In the genomic region with DNA sequence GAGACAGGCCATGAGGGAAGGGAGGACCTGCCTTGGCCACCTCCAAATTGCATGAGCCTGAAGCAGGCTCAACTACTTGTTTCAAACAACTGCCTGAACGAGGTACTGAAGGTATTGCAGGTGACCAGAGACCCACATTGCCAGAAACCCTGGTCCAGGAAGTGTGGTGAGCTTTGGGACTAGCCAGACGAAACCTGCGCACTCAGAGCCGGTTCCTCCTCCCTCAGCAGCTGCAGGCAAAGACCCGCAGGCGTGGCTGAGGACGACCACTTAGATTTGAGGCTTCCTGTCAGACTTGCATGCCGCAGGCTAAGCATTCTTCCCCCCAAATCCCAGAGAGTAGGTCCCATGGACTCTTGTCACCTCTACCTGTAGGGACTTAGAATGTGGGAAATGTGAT, we compare ENCODE assay signal across 28 mouse cellular contexts. TPM values are rescaled to one million over a fixed set of nuclear protein-coding genes. Genes with fewer than 3 reads are reported as not detected.
DNase-seq lines count a peak whose midpoint lies in the region; ATAC-seq and TF ChIP-seq lines count a peak whose summit lies in the region.
"Had no signal": no experiment of that assay in that cellular context is flagged by ENCODE, and none has a peak within 500 bp of the region (broad histone marks: within the 10 kb centered on the region; RNA-seq: fewer than 3 reads in every experiment).

No protein-coding gene starts in this region.

- ATAC-seq in granulocyte monocyte progenitor cell, adult 5-6 weeks (replicated peaks; ENCODE audit: poor library complexity, severe bottlenecking) = peak; percentile 49; the same call in 1 of the 2 replicates
- no peak for ATAC-seq in liver, embryonic 11.5 days (replicated peaks; ENCODE audit: low FRiP score)
- ATAC-seq: forebrain, embryonic 14.5 days; hindbrain, embryonic 16.5 days; liver, postnatal 0 days had no signal

- no peak overlapping the region for H3K4me2 ChIP-seq in liver, embryonic 11.5 days
- H3K4me2 ChIP-seq: embryonic facial prominence, embryonic 13.5 days; stomach, embryonic 15.5 days had no signal

- H3K27me3 ChIP-seq in spleen, adult 2 months (ENCODE audit: control insufficient read depth, insufficient read depth, low read length) = no peaks in the 10 kb centered on the region
- peaks cover 21% of the 10 kb centered on the region for H3K27me3 ChIP-seq in liver, embryonic 11.5 days (replicated peaks; ENCODE audit: control insufficient read depth, insufficient read depth, low read length)
- H3K27me3 ChIP-seq: stomach, embryonic 15.5 days had no signal

- H3K4me1 ChIP-seq in spleen, adult 2 months (ENCODE audit: control insufficient read depth, insufficient read depth, insufficient read length) = peaks cover 15% of the 10 kb centered on the region
- peaks cover 12% of the 10 kb centered on the region; the same call in 1 of the 2 replicates for H3K4me1 ChIP-seq in liver, embryonic 11.5 days (replicated peaks; ENCODE audit: control insufficient read depth, insufficient read depth, low read length)

- H3K4me3 ChIP-seq in spleen, adult 2 months (ENCODE audit: extremely low read depth, insufficient read depth, insufficient read length) = no peak overlapping the region
- H3K4me3 ChIP-seq in liver, embryonic 11.5 days (ENCODE audit: low read depth, low read length) = no peak overlapping the region
- H3K4me3 ChIP-seq: embryonic facial prominence, embryonic 13.5 days; heart, adult 2 months; stomach, embryonic 15.5 days had no signal

- no peaks in the 10 kb centered on the region for H3K9me3 ChIP-seq in liver, embryonic 11.5 days (ENCODE audit: control insufficient read depth, low read length)
- H3K9me3 ChIP-seq: embryonic facial prominence, embryonic 13.5 days; stomach, embryonic 15.5 days had no signal

- H3K9ac ChIP-seq in liver, embryonic 11.5 days (ENCODE audit: low read depth, low read length) = no peak overlapping the region
- H3K9ac ChIP-seq: embryonic facial prominence, embryonic 13.5 days; liver, postnatal 0 days; stomach, embryonic 15.5 days had no signal

- peak overlapping the region; percentile 61 for H3K27ac ChIP-seq in spleen, adult 2 months (ENCODE audit: insufficient read depth, low read length)
- H3K27ac ChIP-seq in liver, embryonic 11.5 days (ENCODE audit: low read depth, low read length) = no peak overlapping the region
- H3K27ac ChIP-seq: embryonic facial prominence, embryonic 13.5 days; heart, adult 2 months; stomach, embryonic 15.5 days had no signal

- no peaks in the 10 kb centered on the region for H3K36me3 ChIP-seq in spleen, adult 2 months (ENCODE audit: control insufficient read depth, insufficient read depth, low read length)
- no peaks in the 10 kb centered on the region for H3K36me3 ChIP-seq in liver, embryonic 11.5 days (ENCODE audit: control insufficient read depth, insufficient read depth, low read length)
- H3K36me3 ChIP-seq: embryonic facial prominence, embryonic 13.5 days; stomach, embryonic 15.5 days had no signal

- peak; percentile 23 to 28 for DNase-seq in spleen, adult 2 months (ENCODE audit: low read depth in 1 of 2, low spot score in 2 of 2)
- DNase-seq in spleen, postnatal 14 days (ENCODE audit: low spot score in 2 of 2) = no peak
- peak; percentile 17 for DNase-seq in CD4-positive, CD25-positive, alpha-beta regulatory T cell, adult 2 months (ENCODE audit: low read depth, low spot score)
- DNase-seq in thymus, postnatal 36 days = peak; percentile 15 to 39
- no peak for DNase-seq in liver, embryonic 11.5 days (ENCODE audit: low spot score)
- no peak for DNase-seq in left cerebral cortex, adult 18-20 months (ENCODE audit: low spot score in 2 of 2)
- DNase-seq: gastrocnemius, postnatal 10 days; heart, adult 2 months; heart, postnatal 36 days; kidney, adult 11 months; kidney, postnatal 10 days; left cerebral cortex, postnatal 4 days; liver; liver, postnatal 0 days; lung, postnatal 10 days; retina, postnatal 1 day had no signal

- 17% methylated on average over 8 of the region's 8 CpGs for WGBS in spleen, adult 2 months
- 28% methylated on average over 8 of the region's 8 CpGs for WGBS in liver, embryonic 11.5 days

- TF ChIP-seq CTCF in spleen, adult 2 months (IDR thresholded peaks at IDR 0.05; ENCODE audit: extremely low read depth, insufficient read depth, insufficient read length, insufficient replicate concordance) = no peak

- TF ChIP-seq POLR2A in spleen, adult 2 months (IDR thresholded peaks at IDR 0.05; ENCODE audit: low read depth, low read length) = no peak

RNA-seq across cellular contexts. Expression of a gene that starts 33.2 kb away (rescaled TPM):
- polyA plus RNA-seq in spleen, adult 2 months (2012; rRNA removed) = not detected in 2 replicates
- not detected in 2 replicates for total RNA-seq in granulocyte monocyte progenitor cell, adult 5-6 weeks (2014; fragmentation: Nextera tagmentation)
- total RNA-seq in granulocyte monocyte progenitor cell, adult 5-6 weeks (2017) = not detected in 2 replicates
- polyA plus RNA-seq in liver, embryonic 11.5 days (2014; fragmentation: Nextera tagmentation; extraction: Ambion mirVana) = 1.3 and 1.5 TPM in 2 replicates
- not detected for total RNA-seq in left cerebral cortex, adult 18-20 months (2021)
- total RNA-seq: layer of hippocampus, adult 18-20 months; left cerebral cortex, postnatal 4 days; megakaryocyte progenitor cell, adult 5-6 weeks; MEL; midbrain, postnatal 0 days had no signal
- polyA plus RNA-seq: cerebellum, adult 2 months; embryonic facial prominence, embryonic 13.5 days; forebrain, embryonic 14.5 days; heart, embryonic 14.5 days; hindbrain, embryonic 16.5 days; midbrain, postnatal 0 days; urinary bladder, adult 2 months had no signal

RNA-seq across cellular contexts. Expression of a gene that starts 49.0 kb away (rescaled TPM):
- polyA plus RNA-seq in spleen, adult 2 months (2012; rRNA removed) = 0.02 TPM in 1 of 2 replicates, not detected in the other
- total RNA-seq in granulocyte monocyte progenitor cell, adult 5-6 weeks (2014; fragmentation: Nextera tagmentation) = not detected in 2 replicates
- not detected in 2 replicates for total RNA-seq in granulocyte monocyte progenitor cell, adult 5-6 weeks (2017)
- 0.08 and 0.14 TPM in 2 replicates for polyA plus RNA-seq in liver, embryonic 11.5 days (2014; fragmentation: Nextera tagmentation; extraction: Ambion mirVana)
- not detected for total RNA-seq in left cerebral cortex, adult 18-20 months (2021)
- total RNA-seq: megakaryocyte progenitor cell, adult 5-6 weeks; MEL had no signal
- polyA plus RNA-seq: cerebellum, adult 2 months had no signal

Comparison
In these comparisons a context has a peak if more than half of its experiments do, and no peak if none do; other contexts are left out.
1. DNase-seq: peak in spleen, adult 2 months (2 of 2), CD4-positive, CD25-positive, alpha-beta regulatory T cell, adult 2 months (single experiment) and thymus, postnatal 36 days (2 of 2); none in spleen, postnatal 14 days (0 of 2), liver, embryonic 11.5 days (single experiment) and left cerebral cortex, adult 18-20 months (0 of 2).